ENCODE assay signal across 9 mouse cellular contexts in the genomic region with DNA sequence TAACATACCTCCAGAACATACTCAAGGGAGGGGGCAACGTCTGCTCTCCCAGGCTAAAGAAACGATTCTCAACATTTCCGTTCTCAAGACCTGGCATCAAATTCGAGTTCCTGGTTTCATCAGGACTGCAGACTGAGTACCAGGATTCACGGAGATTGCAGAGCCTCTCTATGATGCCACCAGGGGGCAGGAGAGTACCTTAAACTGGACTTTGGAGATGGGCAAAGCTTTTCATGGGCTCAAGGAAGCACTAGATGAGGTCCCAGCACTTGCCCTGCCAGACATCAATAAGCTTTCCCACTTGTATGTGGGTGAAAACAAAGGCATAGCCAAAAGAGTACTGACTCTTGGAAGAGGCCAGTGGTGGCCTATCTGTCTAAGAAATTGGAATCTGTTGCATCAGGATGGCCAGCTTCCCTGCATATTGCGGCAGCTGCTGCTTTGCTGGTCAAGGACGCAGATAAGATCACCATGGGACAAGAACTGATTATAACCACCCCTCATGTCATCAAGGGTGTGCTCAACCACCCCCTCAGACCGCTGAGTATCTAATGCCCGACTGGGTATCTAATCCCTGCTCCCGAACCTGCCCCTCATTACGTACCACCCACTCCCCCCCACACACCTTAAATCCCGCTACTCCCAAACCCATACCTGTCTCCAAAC. TPM values are rescaled to one million over a fixed set of nuclear protein-coding genes. Genes with fewer than 3 reads are reported as not detected.
DNase-seq lines count a peak whose midpoint lies in the region; ATAC-seq lines count a peak whose summit lies in the region.
"Had no signal": no experiment of that assay in that cellular context is flagged by ENCODE, and none has a peak within 500 bp of the region (broad histone marks: within the 10 kb centered on the region; RNA-seq: fewer than 3 reads in every experiment).

No protein-coding gene starts in this region.

- no peaks in the 10 kb centered on the region for H3K36me3 ChIP-seq in midbrain, embryonic 10.5 days
- no peaks in the 10 kb centered on the region for H3K36me3 ChIP-seq in midbrain, embryonic 15.5 days (replicated peaks)

- H3K9ac ChIP-seq in midbrain, embryonic 15.5 days, result no peak overlapping the region
- H3K9ac ChIP-seq: embryonic facial prominence, embryonic 13.5 days had no signal

- no peak overlapping the region for H3K27ac ChIP-seq in midbrain, embryonic 10.5 days (replicated peaks)
- no peak overlapping the region for H3K27ac ChIP-seq in midbrain, embryonic 15.5 days
- H3K27ac ChIP-seq: embryonic facial prominence, embryonic 13.5 days had no signal

- no peaks in the 10 kb centered on the region for H3K9me3 ChIP-seq in midbrain, embryonic 10.5 days (replicated peaks)
- H3K9me3 ChIP-seq in midbrain, embryonic 15.5 days, result no peaks in the 10 kb centered on the region
- H3K9me3 ChIP-seq: embryonic facial prominence, embryonic 13.5 days had no signal

- peak; percentile 70 for DNase-seq in midbrain, embryonic 10.5 days (ENCODE audit: low spot score)
- DNase-seq in cerebellum, adult 8-10 months, result peak; percentile 71
- DNase-seq in gastrocnemius, adult 18-20 months (ENCODE audit: low spot score), result peak; percentile 83
- peak; percentile 81 for DNase-seq in kidney, adult 18-20 months
- peak; percentile 89 for DNase-seq in left cerebral cortex, postnatal 4 days
- peak; percentile 79 for DNase-seq in ovary, postnatal 14 days (ENCODE audit: low spot score)
- DNase-seq in thymus, postnatal 25 days, result peak; percentile 55

- H3K4me2 ChIP-seq in midbrain, embryonic 15.5 days, result no peak overlapping the region
- H3K4me2 ChIP-seq: embryonic facial prominence, embryonic 13.5 days had no signal

- H3K27me3 ChIP-seq in midbrain, embryonic 10.5 days (ENCODE audit: low read depth, poor library complexity, severe bottlenecking), result no peaks in the 10 kb centered on the region
- no peaks in the 10 kb centered on the region for H3K27me3 ChIP-seq in midbrain, embryonic 15.5 days (replicated peaks)
- H3K27me3 ChIP-seq: embryonic facial prominence, embryonic 13.5 days had no signal

- no peaks in the 10 kb centered on the region for H3K4me1 ChIP-seq in midbrain, embryonic 10.5 days
- H3K4me1 ChIP-seq in midbrain, embryonic 15.5 days, result no peaks in the 10 kb centered on the region
- H3K4me1 ChIP-seq: embryonic facial prominence, embryonic 13.5 days had no signal

- no peak overlapping the region for H3K4me3 ChIP-seq in midbrain, embryonic 10.5 days
- H3K4me3 ChIP-seq in midbrain, embryonic 15.5 days, result no peak overlapping the region
- H3K4me3 ChIP-seq: embryonic facial prominence, embryonic 13.5 days had no signal

- intact Hi-C loops in left cerebral cortex, postnatal 4 days (cut with DNase I), result loop anchor here (5.0 kb wide), 2 partner anchors 117 to 242 kb away; a partner anchor contains a TSS

- no peak for ATAC-seq in midbrain, embryonic 15.5 days (replicated peaks)

- 55% methylated on average over 12 of the region's 12 CpGs for WGBS in midbrain, embryonic 10.5 days
- WGBS in midbrain, embryonic 15.5 days, result 53% methylated on average over 12 of the region's 12 CpGs

RNA-seq across cellular contexts. Expression of a gene that starts 33.3 kb away (rescaled TPM):
- 3.3 and 4.8 TPM in 2 replicates for polyA plus RNA-seq in midbrain, embryonic 10.5 days (2016; fragmentation: Nextera tagmentation; extraction: Ambion mirVana)
- polyA plus RNA-seq in midbrain, embryonic 15.5 days (2015; fragmentation: Nextera tagmentation; extraction: Ambion mirVana), result 10.7 and 11.0 TPM in 2 replicates
- 1 to 10 TPM; 4.0 to 5.6 TPM for total RNA-seq in gastrocnemius, adult 18-20 months (2021)
- 10 to 100 TPM; 19.3 TPM for total RNA-seq in left cerebral cortex, postnatal 4 days (2021)
